Mouse (Mus musculus) embryonic facial prominence, embryonic 12.5 days (tissue): ENCODE measurements around the gene Hist1h1a. TPM values are rescaled to one million over a fixed set of nuclear protein-coding genes. Genes with fewer than 3 reads are reported as not detected.

ENCODE experiments used
- ATAC-seq: fragments of 200-750 bp; cut with Nextera tagmentation; 2 replicates; pipeline ENCODE4 v1.8.0; 2017; ENCODE audit not compliant: insufficient number of reproducible peaks, insufficient read depth, low FRiP score, low TSS enrichment
- H3K27ac ChIP-seq: fragments of 300-500 bp; sonication (generic); 2 replicates; pipeline ENCODE4 v1.5.1; 2016; ENCODE audit warnings: mild to moderate bottlenecking
- H3K27me3 ChIP-seq: fragments of 300-500 bp; sonication (generic); 2 replicates; pipeline ENCODE4 v1.6.1; 2016; ENCODE audit warnings: mild to moderate bottlenecking, moderate library complexity
- H3K36me3 ChIP-seq: fragments of 300-500 bp; sonication (generic); 2 replicates; pipeline ENCODE4 v1.6.1; 2016; ENCODE audit warnings: mild to moderate bottlenecking
- H3K4me1 ChIP-seq: fragments of 300-500 bp; sonication (generic); 2 replicates; pipeline ENCODE4 v1.6.1; 2016
- H3K4me2 ChIP-seq: fragments of 300-500 bp; sonication (generic); replicated peaks from 2 replicates; pipeline ENCODE4 v1.6.1; 2016; ENCODE audit warnings: mild to moderate bottlenecking, moderate library complexity
- H3K4me3 ChIP-seq: fragments of 300-500 bp; sonication (generic); 2 replicates; pipeline ENCODE4 v1.5.1; 2016; ENCODE audit warnings: mild to moderate bottlenecking
- H3K9ac ChIP-seq: fragments of 300-500 bp; sonication (generic); 2 replicates; pipeline ENCODE4 v1.6.1; 2016; ENCODE audit warnings: mild to moderate bottlenecking, moderate library complexity
- H3K9me3 ChIP-seq: fragments of 300-500 bp; sonication (generic); 2 replicates; pipeline ENCODE4 v1.6.1; 2016; ENCODE audit warnings: mild to moderate bottlenecking, moderate library complexity
- WGBS: fragments of 180-500 bp; shearing (Covaris S2); methylation state at CpG from one replicate; pipeline ENCODE4 v1.1.7; 2016; 5-methylcytosine and 5-hydroxymethylcytosine counted together
- microRNA-seq: library from miRNA; unstranded; fragments of <30 nt; microRNA quantifications from one replicate; pipeline ENCODE4, GENCODE M21; 2017
- polyA plus RNA-seq: library from polyadenylated mRNA; unstranded; fragments of >200 nt; fragmentation: Nextera tagmentation; extraction: Ambion mirVana; gene quantifications from 2 replicates; pipeline ENCODE4 v1.2.1, GENCODE M21; 2016

Hist1h1a gene
- polyA plus RNA-seq, 1 experiment from 2014 or later = 4.0 TPM

- no peaks in the 10 kb centered on the region for H3K9me3 ChIP-seq
- 80% methylated on average over 2 of the region's 2 CpGs for WGBS
- no peak overlapping the region for H3K4me3 ChIP-seq
- ATAC-seq = no peak
- no peak overlapping the region for H3K4me2 ChIP-seq
- no peaks in the 10 kb centered on the region for H3K27me3 ChIP-seq
- H3K4me1 ChIP-seq = no peaks in the 10 kb centered on the region
- no peak overlapping the region for H3K9ac ChIP-seq
- H3K27ac ChIP-seq = no peak overlapping the region
- H3K36me3 ChIP-seq = no peaks in the 10 kb centered on the region
Measured at GRCm38 (mm10) chr13:23804532-23804931, 41.1 kb downstream of the Hist1h1a start.

DNA sequence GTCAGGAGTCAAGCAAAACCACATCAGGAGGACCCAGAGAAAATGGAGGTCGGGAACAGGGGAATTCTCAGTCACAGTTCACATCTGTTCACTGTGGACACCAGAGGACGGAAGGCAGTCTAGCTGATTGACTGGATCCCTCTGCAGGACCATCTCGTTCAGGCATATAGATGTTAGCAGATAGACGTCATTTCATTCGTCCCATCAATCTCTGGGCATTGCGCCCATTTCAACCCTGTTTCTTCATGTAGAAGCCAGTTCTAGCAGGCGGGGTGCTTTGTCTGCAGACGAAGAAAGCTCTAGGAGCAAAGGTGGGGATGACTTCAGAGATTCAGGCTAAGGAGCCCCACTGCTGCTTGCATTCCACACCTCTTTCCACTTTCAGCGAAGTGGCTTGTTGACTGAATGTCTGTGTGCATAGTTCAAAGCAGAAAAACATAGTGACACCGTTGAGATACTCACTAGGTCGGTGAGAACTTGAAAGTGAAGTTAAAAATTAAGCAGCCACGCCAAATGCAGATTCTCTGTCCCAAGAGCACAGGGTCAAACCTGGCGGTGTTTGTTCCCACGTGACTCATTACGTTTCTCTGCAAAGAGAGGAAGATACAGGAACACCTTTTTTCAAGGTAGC is 43.1 kb downstream of the Hist1h1a start, which contains the start of gene Slc17a2:
Slc17a2 (plus strand) TSS at position 572 of the 631 bp plus-strand sequence.
- Histone ChIP-seq H3K9ac (no peak within 1 kb of the TSS), H3K4me3 (no peak within 1 kb of the TSS), H3K4me2 (no peak within 1 kb of the TSS), H3K27ac (no peak within 1 kb of the TSS), H3K27me3 (no peaks in the 10 kb centered on the region), H3K4me1 (no peaks in the 10 kb centered on the region), H3K9me3 (no peaks in the 10 kb centered on the region), H3K36me3 (no peaks in the 10 kb centered on the region)
- 89% methylated on average over 15 of the region's 15 CpGs for WGBS
- no peak for ATAC-seq

Small RNAs within 50 kb of the gene (microRNA-seq; reads per million reads assigned to microRNA genes)
- gene Gm44314 = not detected
- not detected for gene Gm44484

Other genes with a start within 250 kb of the Hist1h1a start
- 6.2 and 6.8 TPM in 2 replicates for gene Hist1h4h, start 232.6 kb upstream of the Hist1h1a start, polyA plus RNA-seq
- gene Hist1h2af, start 229.8 kb upstream of the Hist1h1a start, polyA plus RNA-seq = 10.7 and 15.5 TPM in 2 replicates
- 7.8 and 11.8 TPM in 2 replicates for gene Hist1h3g, start 228.2 kb upstream of the Hist1h1a start, polyA plus RNA-seq
- gene Hist1h2bh, start 220.3 kb upstream of the Hist1h1a start, polyA plus RNA-seq = 1.3 and 1.5 TPM in 2 replicates
- gene Hist1h3f, start 219.6 kb upstream of the Hist1h1a start, polyA plus RNA-seq = 1.3 and 2.3 TPM in 2 replicates
- 2.1 and 2.4 TPM in 2 replicates for gene Hist1h4f, start 212.0 kb upstream of the Hist1h1a start, polyA plus RNA-seq
- 0.64 and 0.75 TPM in 2 replicates for gene Hist1h1d, start 210.4 kb upstream of the Hist1h1a start, polyA plus RNA-seq
- 9.5 and 9.6 TPM in 2 replicates for gene Hist1h3e, start 201.3 kb upstream of the Hist1h1a start, polyA plus RNA-seq
- 139 and 153 TPM in 2 replicates for gene Hist1h2ae, start 192.4 kb upstream of the Hist1h1a start, polyA plus RNA-seq
- gene Hist1h2bg, start 192.3 kb upstream of the Hist1h1a start, polyA plus RNA-seq = 11.4 and 15.7 TPM in 2 replicates
- 10.7 and 11.9 TPM in 2 replicates for gene Hist1h2bf, start 189.5 kb upstream of the Hist1h1a start, polyA plus RNA-seq
- 2.0 and 3.6 TPM in 2 replicates for gene Hist1h2ad, start 189.3 kb upstream of the Hist1h1a start, polyA plus RNA-seq
- gene Hist1h3d, start 187.9 kb upstream of the Hist1h1a start, polyA plus RNA-seq = 5.5 and 7.0 TPM in 2 replicates
- gene Hist1h4d, start 182.1 kb upstream of the Hist1h1a start, polyA plus RNA-seq = 123 and 126 TPM in 2 replicates
- 3.3 and 3.6 TPM in 2 replicates for gene Hist1h2be, start 142.5 kb upstream of the Hist1h1a start, polyA plus RNA-seq
- gene Hist1h1e, start 141.1 kb upstream of the Hist1h1a start, polyA plus RNA-seq = 22.6 and 24.2 TPM in 2 replicates
- 1.3 TPM in 2 replicates for gene Hist1h2ac, start 79.7 kb upstream of the Hist1h1a start, polyA plus RNA-seq
- gene Hist1h2bc, start 79.5 kb upstream of the Hist1h1a start, polyA plus RNA-seq = 35.4 and 35.6 TPM in 2 replicates
- gene Hist1h1t, start 67.9 kb upstream of the Hist1h1a start, polyA plus RNA-seq = 0.24 and 0.25 TPM in 2 replicates
- gene Hist1h4c, start 65.2 kb upstream of the Hist1h1a start, polyA plus RNA-seq = 10.5 and 13.6 TPM in 2 replicates
- 3.2 and 3.5 TPM in 2 replicates for gene Hfe, start 52.8 kb upstream of the Hist1h1a start, polyA plus RNA-seq
- gene Hist1h1c, start 24.9 kb upstream of the Hist1h1a start, polyA plus RNA-seq = 20.5 and 22.8 TPM in 2 replicates
- 19.2 and 19.3 TPM in 2 replicates for gene Hist1h3c, start 18.1 kb upstream of the Hist1h1a start, polyA plus RNA-seq
- gene Hist1h2bb, start 16.9 kb upstream of the Hist1h1a start, polyA plus RNA-seq = 3.6 and 5.0 TPM in 2 replicates
- 58.7 and 62.9 TPM in 2 replicates for gene Hist1h2ab, start 12.5 kb upstream of the Hist1h1a start, polyA plus RNA-seq
- gene Hist1h3b, start 11.4 kb upstream of the Hist1h1a start, polyA plus RNA-seq = 14.0 and 23.7 TPM in 2 replicates
- gene Hist1h4b, start 6.7 kb upstream of the Hist1h1a start, polyA plus RNA-seq = 9.4 and 11.5 TPM in 2 replicates
- 1.1 and 1.2 TPM in 2 replicates for gene Hist1h4a, start 2.4 kb upstream of the Hist1h1a start, polyA plus RNA-seq
- 7.8 and 9.6 TPM in 2 replicates for gene Hist1h3a, start 1.3 kb upstream of the Hist1h1a start, polyA plus RNA-seq
- gene Trim38, start 6.2 kb downstream of the Hist1h1a start, polyA plus RNA-seq = 0.10 TPM in 1 of 2 replicates, not detected in the other
- gene Slc17a2, start 43.3 kb downstream of the Hist1h1a start, polyA plus RNA-seq = not detected in 2 replicates
- gene Slc17a3, start 75.8 kb downstream of the Hist1h1a start, polyA plus RNA-seq = not detected in 2 replicates
- gene Slc17a1, start 104.1 kb downstream of the Hist1h1a start, polyA plus RNA-seq = not detected in 2 replicates
- not detected in 2 replicates for gene Slc17a4, start 151.3 kb downstream of the Hist1h1a start, polyA plus RNA-seq
- gene Hist1h2ba, start 170.5 kb downstream of the Hist1h1a start, polyA plus RNA-seq = not detected in 2 replicates
- gene Hist1h2aa, start 170.8 kb downstream of the Hist1h1a start, polyA plus RNA-seq = not detected in 2 replicates
- gene Scgn, start 227.5 kb downstream of the Hist1h1a start, polyA plus RNA-seq = 0.40 TPM in 1 of 2 replicates, not detected in the other